Mouse (Mus musculus) cerebellum, postnatal 4 days (tissue): ENCODE data around the gene Rxfp3.
"Not testable (repeated sequence)": the region's sequence is repeated elsewhere in the genome, so short reads cannot be mapped to it uniquely, and the experiment has no call there.

Source experiments
- DNase-seq, 2 experiments: peaks; one replicate each; pipeline ENCODE4 v3.0.0; 2022; ENCODE audit warnings: low spot score in 2 of 2, mixed read lengths in 1 of 2

The Rxfp3 gene

DNA sequence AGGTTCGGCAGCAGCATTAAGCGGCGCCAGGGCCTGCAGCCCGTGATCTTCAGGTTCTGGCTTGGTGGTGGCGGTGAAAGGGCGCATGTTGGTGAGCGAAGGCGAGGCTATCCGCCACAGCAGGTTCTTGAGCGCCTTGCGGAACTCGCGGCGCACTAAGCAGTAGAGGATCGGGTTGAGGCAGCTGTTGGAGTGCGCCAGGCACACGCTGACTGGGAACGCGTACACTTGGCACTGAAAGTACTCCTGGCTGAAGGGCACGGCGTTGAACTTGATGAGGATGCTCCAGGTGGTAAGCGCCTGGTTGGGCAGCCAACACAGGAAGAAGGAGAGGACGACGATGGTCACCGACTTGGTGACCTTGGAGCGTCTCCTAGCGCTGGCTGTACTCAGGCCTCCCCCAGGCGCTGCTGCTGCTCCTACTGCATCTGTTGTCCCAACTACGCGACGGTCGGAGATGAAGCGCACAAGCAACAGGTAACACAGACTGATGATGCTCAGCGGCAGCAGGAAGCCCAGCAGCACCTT lies 1.8 kb downstream of the Rxfp3 start:
- no peak for DNase-seq

DNA sequence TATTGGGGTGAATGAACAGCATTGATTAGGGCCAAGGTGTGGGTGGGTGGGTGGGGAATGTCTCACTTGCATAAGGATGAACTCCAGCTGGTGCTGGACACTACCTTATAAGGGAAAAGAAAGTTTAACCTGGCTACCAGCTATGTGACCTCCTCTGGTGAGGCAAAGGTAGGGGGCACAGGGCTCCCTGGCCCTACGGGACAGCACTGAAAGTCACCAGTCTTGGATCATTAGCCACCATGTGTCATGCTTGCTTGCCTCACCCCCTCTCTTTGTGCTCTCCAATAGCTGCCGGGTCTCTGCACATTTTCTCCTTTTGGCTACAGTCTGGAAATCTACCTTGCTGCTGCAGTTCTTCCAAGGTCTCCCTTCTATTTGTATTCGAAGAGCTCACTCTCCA lies 7.6 kb downstream of the Rxfp3 start:
- no peak for DNase-seq

DNA sequence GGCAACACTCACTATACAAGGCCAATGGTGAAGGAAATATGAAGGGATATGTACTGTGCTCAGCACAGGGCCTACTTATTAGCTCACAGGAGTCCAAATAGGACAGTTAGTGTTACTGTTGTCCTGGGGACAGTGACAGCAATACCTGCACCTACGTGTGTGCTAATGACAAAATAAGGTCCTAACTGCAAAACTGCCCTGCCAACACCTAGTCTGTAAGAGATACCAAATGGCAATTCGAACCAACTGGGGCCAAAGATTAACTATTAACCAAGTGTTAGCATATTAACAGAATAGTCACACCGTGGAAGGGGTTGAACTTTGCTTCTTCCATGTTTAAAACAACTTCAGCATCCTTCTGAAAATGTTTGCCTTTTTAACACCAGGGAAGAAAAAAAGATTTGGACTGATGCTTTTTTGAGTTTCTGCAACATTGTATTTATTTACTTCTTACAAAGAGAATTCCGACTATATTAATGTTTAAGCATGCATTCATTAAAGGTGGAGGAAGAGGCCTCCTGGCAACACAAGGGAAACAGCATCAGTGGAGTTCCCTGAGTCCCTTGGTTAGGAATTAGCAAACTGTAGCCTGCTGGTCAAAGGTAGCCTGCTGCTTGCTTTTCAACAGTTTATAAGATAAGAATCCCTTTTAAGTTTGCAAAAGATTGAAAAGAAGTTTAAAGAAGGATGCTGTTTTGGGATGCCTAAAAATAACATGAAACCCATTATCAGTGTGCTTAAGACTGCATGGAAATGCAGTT lies 10.8 kb downstream of the Rxfp3 start:
- DNase-seq: no peak

DNA sequence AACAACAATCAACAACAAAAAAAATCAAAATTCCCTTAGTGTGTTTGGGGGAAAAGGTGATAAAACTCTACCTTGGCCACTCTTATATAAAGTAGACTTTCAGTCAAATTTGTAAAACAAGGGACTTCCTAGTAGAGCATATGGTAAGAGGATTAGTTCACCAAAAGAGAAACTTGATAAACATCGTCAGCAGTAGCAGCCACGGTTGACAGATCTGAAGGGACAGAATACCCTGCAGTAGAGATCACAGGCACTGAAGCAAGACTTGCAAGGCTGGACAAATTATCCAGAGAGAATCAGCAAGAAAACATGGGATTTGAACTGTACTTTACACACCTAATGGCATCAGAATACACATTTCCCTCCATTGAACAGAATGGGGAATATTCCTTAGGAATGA lies 22.9 kb downstream of the Rxfp3 start:
- DNase-seq: no peak

DNA sequence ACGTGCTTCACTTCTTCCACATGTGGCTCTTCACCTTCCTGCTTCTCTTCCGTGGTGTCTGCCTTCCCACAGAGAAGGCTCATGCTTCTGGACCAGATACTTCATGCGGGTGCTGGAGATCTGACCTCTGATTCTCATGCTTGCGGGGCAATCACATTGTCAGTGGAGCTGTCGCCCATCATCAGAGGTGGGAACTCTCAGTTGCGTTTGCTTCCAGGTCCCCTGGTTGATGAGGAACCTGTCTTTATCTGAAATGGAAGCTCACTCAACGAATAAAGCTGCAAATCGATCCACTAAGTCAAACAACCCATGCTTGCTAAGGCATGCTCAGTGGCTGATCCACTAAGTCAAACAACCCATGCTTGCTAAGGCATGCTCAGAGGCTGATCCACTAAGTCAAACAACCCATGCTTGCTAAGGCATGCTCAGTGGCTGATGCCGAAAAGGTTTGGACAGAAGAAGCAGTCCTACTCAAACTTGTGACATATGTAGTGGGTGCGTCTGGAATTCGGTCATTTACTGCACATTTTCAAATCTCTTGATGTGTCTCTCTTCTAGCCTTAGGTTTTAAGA lies 26.7 kb downstream of the Rxfp3 start:
- DNase-seq: no peak

DNA sequence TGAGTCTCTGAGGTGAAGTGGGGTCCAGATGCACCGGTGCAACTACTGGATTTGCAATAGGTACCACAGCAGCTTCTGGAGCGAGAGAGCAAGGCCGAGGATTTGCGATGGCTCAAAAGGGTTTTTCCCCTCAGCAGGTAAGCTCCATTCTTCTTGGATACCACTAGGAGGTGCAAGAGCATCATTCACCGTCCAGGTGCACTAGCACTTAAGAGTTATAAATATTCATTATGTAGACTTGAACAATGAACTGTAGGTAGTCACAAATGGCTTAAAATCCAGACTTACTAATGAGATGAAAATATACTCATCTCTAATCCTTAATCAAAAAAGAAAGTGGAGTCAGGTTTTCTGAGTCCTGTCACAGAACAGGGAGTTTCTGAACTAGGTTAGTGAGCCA lies 29.0 kb downstream of the Rxfp3 start:
- DNase-seq: no peak

DNA sequence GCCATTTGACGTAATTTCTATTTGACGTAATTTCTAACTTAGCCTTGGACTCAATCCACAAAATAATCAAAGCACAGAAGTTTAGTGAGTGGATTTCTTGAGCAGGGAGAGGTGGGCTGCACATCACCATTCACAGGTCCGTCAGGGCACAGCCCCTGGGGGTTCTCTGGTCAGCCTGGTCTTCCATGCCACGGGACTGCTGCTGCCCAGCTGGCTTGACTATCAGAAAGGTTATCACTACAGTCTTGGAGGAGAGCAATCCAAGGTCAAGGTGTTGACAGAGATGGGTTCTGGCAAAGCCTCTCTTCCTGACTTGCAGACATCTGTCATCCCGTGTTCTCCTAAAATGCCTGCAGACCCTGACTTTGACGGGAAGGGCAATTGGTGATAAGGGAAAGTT lies 33.1 kb downstream of the Rxfp3 start:
- no peak for DNase-seq

DNA sequence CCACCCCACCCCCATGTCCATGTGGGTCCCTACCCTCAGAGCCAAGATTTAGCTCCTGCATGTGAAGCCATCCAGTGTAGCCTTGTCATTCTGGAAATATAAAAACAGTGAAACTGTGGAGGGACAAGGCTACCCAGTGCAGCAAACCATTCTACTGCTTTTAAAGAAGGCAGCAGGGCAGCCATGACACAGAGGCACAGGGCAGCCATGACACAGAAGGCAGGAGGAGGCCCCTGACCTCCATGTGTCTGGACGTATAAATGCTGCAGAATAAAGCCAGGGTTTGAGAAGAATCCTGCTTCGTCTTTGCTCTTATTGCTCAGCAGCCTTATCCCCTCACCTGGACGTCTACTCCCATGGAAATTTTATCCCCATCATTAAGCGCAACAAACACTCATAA lies 34.0 kb downstream of the Rxfp3 start:
- DNase-seq: no peak

DNA sequence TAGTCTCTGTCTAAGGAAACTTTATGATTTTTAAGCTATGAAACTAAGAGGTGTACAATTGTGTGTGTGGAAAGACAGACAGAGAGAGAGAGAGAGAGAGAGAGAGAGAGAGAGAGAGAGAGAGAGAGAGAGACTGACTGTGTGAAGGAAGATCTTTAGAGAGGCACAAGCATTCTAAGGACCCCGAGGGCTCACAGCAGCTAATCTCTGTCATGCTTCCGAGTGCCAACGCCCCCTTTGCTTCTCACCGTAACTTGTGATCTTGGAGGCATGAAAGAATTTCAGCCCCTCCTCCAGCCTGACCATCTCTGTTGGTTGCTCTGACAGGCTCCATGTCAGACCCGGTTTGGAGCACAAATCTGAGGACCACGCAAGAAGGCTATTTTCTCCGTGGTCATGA lies 37.4 kb downstream of the Rxfp3 start, which contains the start of gene Slc45a2:
Slc45a2 (plus strand) TSS at position 301 of the 400 bp plus-strand sequence.
- no peak for DNase-seq

DNA sequence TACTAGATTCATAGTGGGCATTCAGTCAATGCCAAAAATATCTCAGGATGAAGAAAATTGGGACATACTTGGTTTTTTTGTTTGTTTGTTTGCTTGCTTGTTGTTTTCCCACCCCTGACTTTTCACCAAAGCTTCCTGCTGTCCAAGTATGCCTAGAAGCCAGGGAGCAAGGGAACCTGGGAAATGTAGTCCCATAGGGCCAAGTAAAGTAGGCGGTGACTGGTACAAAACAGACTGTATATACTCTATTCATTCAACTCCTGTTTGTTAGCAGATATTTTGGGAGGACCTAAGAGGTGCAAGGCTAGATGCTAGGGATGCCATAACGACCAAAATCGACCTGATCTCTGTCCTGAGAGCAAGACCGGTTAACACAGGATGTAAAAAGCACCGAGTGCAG lies 38.0 kb downstream of the Rxfp3 start:
- DNase-seq: no peak

DNA sequence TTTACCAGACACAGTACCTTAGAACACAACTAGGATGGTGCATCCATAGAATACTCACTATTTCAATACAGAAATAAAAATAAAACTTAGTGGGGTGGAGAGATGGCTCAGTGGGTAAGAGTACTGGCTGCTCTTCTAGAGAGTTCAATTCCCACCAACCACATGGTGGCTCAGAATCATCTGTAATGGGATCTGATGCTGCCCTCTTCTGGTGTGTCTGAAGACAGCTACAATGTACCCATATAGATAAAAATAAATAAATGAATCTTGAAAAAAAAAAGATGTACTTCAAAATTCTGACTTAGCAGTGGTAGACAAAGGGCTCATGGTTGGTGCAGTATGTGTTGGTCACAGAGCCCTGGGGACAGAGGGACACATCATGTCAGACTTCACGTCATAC lies 46.2 kb downstream of the Rxfp3 start:
- no peak for DNase-seq

DNA sequence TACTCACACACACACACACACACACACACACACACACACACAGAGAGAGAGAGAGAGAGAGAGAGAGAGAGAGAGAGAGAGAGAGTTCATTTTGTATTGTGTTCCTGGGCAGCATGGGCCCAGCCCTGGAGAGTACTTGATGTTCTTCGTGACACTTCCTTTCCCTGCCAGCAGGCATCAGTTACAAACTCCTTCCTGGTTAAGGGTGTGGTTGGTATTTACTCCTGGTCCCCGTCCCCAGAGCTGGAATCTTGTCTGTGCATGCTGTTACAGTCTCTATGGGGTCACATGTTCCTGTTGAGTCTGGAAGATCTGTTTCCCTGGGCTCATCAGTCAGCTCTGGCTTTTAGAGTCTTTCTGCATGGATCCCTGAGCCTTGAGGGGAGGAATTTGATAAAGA lies 47.4 kb downstream of the Rxfp3 start:
- no peak for DNase-seq

DNA sequence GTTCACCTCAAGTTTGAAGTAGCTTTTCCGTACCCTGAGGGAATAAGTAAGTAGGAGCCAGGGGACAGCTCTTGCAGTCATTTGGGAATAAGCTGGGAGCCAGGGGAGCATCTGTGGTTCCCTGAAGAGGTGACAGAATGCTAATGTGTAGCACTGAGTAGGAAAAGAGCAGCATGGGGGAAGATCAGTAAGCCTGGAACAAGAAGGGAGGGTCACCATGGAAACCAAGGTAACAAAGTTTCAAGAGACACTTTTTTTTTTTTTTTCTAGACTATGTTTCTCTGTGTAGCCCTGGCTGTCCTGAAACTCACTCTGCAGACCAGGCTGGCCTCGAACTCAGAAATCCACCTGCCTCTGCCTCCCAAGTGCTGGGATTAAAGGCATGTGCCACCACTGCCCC lies 51.3 kb downstream of the Rxfp3 start:
- DNase-seq: not testable (repeated sequence)

DNA sequence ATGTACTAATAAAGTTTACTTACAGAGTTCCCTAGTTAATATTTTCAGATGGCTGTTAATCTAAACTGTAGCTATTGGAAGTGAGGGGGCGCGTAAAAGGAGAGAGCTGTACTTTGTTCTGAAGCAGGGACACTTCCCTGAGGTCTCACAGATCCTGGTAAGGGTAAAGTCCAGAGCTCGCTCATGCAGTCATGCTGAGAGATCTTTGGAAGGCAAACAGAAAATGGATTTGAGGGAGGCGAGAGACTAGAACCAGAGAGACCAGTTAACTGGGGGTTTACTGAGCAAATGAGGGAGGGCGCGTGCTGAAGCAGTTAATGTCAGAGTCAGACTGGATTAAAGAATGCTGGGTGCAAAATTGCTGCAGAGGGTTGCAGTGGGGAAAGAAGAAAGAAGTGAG lies 52.0 kb downstream of the Rxfp3 start:
- no peak for DNase-seq
